Mouse (Mus musculus): ENCODE data around the gene Zfp990.
"Not testable (repeated sequence)": the region's sequence is repeated elsewhere in the genome, so short reads cannot be mapped to it uniquely, and the experiment has no call there.

The Zfp990 gene

GRCm38 (mm10) chr4:145510459-145510858, at the start of gene Zfp990:
Gene Zfp990, plus strand, starts transcription at chr4:145510759.
- not testable (repeated sequence) for DNase-seq (ENCODE audit: low spot score in 2 of 2)

DNA sequence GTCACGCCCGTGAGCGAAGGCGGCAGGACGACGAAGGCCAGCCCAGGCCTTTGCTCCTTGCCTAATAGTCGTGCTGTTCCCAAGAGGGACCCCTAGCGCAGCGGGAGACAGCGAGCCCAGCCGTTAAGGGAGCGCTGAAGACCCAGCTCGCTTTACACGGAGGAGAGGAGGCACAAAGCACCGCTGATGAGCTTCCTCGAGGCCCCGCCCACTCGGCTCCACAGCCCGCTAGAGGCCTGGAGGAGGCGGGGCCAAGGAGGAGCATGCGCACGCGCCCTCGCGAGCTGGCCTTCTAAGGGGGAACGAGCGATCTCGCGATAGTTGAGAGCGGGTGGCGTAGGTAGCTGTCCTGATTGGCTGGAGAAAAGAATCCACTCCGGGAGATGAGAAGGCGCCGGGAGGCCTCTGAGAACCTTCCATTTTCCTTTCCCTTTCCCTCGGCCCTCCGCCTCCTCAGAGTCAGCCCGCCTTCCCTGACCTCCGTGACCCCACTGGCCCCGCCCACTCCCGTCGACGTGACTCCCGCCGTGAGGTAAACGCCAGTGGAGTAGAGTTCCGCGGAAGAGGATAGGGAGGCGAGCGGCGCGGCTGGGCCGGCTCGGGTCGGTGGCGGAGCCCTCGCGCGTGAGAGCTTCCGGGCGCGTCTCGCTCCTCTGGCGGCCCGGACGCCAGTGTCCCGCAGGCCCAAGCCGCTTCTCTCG, 46.9 kb upstream of the Zfp990 start:
- DNase-seq (ENCODE audit: low spot score in 2 of 2) = not testable (repeated sequence)

DNA sequence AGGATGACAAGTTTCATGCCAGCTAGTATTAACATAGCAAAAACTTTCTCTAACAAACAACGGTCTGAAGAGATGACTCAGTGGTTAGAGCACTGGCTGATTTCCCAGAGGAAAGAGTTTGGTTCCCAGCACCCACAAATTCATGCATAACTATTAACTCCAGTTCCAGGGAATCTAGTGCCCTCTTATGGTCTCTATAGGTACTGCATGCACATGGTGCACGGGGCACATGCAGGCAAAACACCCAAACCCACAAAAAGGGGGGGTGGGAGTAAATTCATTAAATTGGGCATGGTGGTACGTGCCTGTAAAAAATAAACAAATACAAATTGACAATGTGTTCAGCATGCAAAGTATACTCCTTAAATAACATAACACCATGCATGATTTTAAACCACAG, 32.4 kb upstream of the Zfp990 start:
- DNase-seq (ENCODE audit: low spot score in 2 of 2) = no peak

DNA sequence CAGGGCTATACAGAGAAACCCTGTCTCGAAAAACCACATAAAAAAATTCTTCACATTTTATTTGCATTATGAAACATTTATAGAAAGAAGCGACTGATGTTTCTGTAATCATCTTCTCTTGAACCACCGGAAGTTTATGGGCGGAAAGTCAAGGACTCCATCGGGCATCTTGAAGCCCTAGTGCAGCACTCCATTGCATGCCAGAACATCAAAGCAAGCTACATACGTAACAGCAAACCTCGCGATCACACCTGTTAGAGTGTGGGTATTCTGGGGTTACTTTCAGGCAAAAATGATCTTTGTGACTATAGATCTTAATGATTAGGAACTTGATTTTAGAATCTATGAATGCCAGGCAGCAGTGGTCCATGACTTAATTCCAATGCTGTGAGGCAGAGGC, 29.9 kb upstream of the Zfp990 start:
- DNase-seq (ENCODE audit: low spot score in 2 of 2) = not testable (repeated sequence)

GRCm38 (mm10) chr4:145489396-145489795, 21.2 kb upstream of the Zfp990 start:
- DNase-seq (ENCODE audit: low spot score in 2 of 2) = no peak

DNA sequence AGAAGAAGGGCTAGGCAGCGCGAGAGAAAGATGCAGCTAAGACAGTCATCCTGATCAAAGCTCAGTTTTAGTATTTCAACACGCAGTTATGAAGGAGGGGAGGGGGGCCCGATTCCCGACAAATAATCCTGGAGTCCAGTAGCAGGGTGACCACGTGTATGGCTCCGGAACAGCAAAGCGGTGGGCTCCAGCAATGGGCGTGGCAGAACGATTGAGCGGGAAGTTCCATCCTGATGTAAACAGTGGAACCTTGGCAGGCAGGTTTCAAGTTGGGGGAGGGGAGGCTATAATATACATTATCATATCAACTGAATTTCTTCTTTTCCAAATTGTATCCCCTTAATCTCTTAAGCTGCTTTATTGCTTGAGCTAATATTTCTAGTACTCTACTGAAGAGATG, 18.4 kb upstream of the Zfp990 start:
- DNase-seq (ENCODE audit: low spot score in 2 of 2) = no peak

GRCm38 (mm10) chr4:145493316-145493715, 17.2 kb upstream of the Zfp990 start:
- not testable (repeated sequence) for DNase-seq (ENCODE audit: low spot score in 2 of 2)

DNA sequence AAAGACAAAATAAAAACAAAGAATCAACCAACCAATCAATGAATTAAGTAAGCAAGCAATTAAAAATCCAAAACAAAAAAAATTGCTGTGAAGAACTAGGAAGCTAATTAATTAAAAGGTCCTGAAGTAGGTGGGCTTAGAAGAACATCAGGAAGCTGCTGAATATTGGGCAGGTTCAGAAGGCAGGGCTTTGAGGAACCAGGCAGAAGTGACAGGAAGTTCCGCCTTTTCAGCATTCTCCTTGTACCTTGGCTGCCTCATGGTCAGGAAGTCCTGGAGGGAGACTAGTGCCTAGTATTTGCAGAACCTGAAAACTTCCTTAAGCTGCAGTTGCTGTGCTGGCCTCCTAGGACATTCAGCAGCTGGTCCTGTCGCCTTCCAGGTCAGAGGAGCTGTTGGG, 4.1 kb downstream of the Zfp990 start:
- DNase-seq (ENCODE audit: low spot score in 2 of 2) = not testable (repeated sequence)

- DNase-seq (ENCODE audit: low spot score in 2 of 2) = not testable (repeated sequence)
These were observed 5.4 kb downstream of the Zfp990 start for GRCm38 (mm10) chr4:145515776-145516565.

GRCm38 (mm10) chr4:145517391-145517790, 6.8 kb downstream of the Zfp990 start:
- not testable (repeated sequence) for DNase-seq (ENCODE audit: low spot score in 2 of 2)

DNA sequence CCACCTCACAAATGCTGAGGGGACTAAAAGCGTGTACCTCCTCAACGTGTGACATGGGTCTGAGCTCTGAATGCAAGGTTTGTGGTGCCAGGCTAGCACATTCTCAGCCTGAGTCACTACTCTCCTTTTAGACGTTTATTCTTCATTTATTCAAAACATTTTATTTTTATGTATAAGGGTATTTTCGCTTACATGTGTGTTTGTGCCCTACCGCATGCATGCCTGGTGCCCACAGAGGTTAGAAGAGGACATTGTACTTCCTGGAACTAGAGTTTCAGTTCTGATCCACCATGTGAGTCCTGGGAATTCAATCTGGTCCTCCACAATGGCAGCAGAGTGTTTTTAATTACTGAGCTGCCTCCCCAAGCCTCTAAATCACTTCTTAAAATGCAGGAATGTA, 33.3 kb downstream of the Zfp990 start:
- not testable (repeated sequence) for DNase-seq (ENCODE audit: low spot score in 2 of 2)

GRCm38 (mm10) chr4:145545106-145545505, 34.5 kb downstream of the Zfp990 start:
- DNase-seq (ENCODE audit: low spot score in 2 of 2) = not testable (repeated sequence)

- DNase-seq (ENCODE audit: low spot score in 2 of 2) = not testable (repeated sequence)
These were observed 35.3 kb downstream of the Zfp990 start for GRCm38 (mm10) chr4:145545734-145546349.

GRCm38 (mm10) chr4:145546477-145546876, 35.9 kb downstream of the Zfp990 start:
- DNase-seq (ENCODE audit: low spot score in 2 of 2) = not testable (repeated sequence)

DNA sequence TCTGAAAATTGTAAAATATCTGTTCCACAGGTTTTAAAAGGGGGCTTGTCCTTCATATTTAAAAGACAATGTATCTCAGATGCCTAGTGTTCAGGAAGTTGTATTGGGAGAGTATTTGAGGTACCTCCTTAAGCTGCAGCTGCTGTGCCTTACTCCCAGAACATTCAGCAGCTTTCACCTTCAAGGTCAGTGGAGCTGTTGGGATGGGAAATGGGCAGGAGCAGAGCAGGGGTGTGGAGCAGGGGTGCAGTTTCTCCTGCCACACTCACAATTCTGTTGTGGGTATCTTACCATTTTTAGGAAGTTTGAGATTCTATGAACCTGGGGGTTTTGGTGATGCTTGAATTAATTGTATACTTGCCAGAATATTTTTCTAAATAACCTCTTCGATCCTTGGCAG, 46.1 kb downstream of the Zfp990 start:
- no peak for DNase-seq (ENCODE audit: low spot score in 2 of 2)

- no peak for DNase-seq (ENCODE audit: low spot score in 2 of 2)
These were observed 49.0 kb downstream of the Zfp990 start for GRCm38 (mm10) chr4:145559505-145560099.

- no peak for DNase-seq (ENCODE audit: low spot score in 2 of 2)
These were observed 53.7 kb downstream of the Zfp990 start for GRCm38 (mm10) chr4:145564111-145564821.

GRCm38 (mm10) chr4:145570461-145570860, 59.9 kb downstream of the Zfp990 start:
- not testable (repeated sequence) for DNase-seq (ENCODE audit: low spot score in 2 of 2)

DNA sequence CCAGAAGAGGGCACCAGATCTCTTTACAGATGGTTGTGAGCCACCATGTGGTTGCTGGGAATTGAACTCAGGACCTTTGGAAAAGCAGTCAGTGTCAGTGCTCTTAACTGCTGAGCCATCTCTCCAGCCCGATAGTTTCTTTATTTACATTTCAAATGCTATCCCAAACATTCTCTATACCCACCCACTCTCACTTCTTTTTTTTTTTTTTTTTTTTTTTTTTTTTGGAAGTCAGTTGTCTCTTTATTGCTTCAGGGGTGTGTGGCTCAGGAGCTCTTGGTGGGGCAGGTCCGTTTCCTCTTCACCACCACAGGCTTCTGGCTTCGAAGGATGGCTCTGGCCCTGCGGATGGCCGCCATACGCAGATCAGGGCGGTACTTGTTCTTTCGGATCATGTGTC, 66.1 kb downstream of the Zfp990 start:
- not testable (repeated sequence) for DNase-seq (ENCODE audit: low spot score in 2 of 2)

- DNase-seq (ENCODE audit: low spot score in 2 of 2) = not testable (repeated sequence)
These were observed 69.8 kb downstream of the Zfp990 start for GRCm38 (mm10) chr4:145580333-145580732.

DNA sequence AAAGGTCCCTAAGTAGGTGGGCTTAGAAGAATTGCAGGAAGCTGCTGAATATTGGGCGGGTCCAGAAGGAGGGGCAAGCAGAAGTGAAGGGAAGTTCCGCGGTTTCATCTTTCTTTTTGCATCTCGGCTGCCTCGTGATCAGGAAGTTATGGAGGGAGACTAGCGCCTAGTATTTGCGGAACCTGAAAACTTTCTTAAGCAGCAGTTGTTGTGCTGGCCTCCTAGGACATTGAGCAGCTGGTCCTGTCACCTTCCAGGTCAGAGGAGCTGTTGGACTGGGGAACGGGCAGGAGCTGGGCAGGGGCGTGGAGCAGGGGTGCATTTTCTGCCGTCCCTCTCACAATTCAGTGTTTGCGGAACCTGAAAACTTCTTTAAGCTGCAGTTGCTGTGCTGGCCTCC, 74.5 kb downstream of the Zfp990 start, which contains the start of gene Gm13212:
Gene Gm13212 (plus strand): TSS at position 89 of the 400 bp plus-strand sequence.
- not testable (repeated sequence) for DNase-seq (ENCODE audit: low spot score in 2 of 2)
